18 mouse cellular contexts compared by ENCODE assay signal in the genomic region with DNA sequence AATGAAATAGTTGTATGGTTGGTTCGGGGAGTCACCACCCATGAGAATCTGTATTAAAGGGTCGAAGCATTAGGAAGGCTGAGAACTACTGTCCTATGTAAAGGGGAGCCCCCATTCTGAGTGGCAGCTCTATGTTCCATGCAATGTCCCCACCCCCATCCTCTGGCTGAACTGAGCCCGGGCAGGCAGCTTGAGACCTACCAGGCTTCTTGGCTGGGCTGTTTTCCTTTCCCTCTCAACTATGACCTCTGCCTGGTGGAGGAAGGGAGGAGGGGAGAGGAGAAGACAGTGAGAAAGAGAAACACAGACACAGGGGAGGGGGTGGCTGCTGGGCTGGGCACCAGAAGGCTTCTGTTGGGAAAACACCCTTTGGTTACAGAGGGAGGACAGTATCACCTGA. TPM values are rescaled to one million over a fixed set of nuclear protein-coding genes. Genes with fewer than 3 reads are reported as not detected.
DNase-seq lines count a peak whose midpoint lies in the region; ATAC-seq lines count a peak whose summit lies in the region.
"Had no signal": no experiment of that assay in that cellular context is flagged by ENCODE, and none has a peak within 500 bp of the region (broad histone marks: within the 10 kb centered on the region; RNA-seq: fewer than 3 reads in every experiment).

No protein-coding gene starts in this region.

- peak overlapping the region; percentile 88 for H3K4me2 ChIP-seq in embryonic facial prominence, embryonic 13.5 days
- H3K4me2 ChIP-seq: hindbrain, embryonic 14.5 days; midbrain, embryonic 13.5 days had no signal

- no peak overlapping the region for H3K27ac ChIP-seq in embryonic facial prominence, embryonic 13.5 days
- H3K27ac ChIP-seq: hindbrain, embryonic 14.5 days; liver, embryonic 14.5 days; midbrain, embryonic 13.5 days had no signal

- no peaks in the 10 kb centered on the region for H3K36me3 ChIP-seq in embryonic facial prominence, embryonic 13.5 days
- H3K36me3 ChIP-seq: G1E; midbrain, embryonic 13.5 days had no signal

- H3K27me3 ChIP-seq in embryonic facial prominence, embryonic 13.5 days: peaks cover 47% of the 10 kb centered on the region

- H3K9me3 ChIP-seq in embryonic facial prominence, embryonic 13.5 days: no peaks in the 10 kb centered on the region
- H3K9me3 ChIP-seq: midbrain, embryonic 13.5 days had no signal

- DNase-seq in kidney, postnatal 4 days: peak; percentile 7
- DNase-seq in kidney, adult 8-10 months: no peak
- peak; percentile 68 for DNase-seq in embryo, embryonic 11 days
- DNase-seq in mesoderm, embryonic 11.5 days (ENCODE audit: low read depth, low spot score): peak; percentile 37
- DNase-seq in cerebellum, adult 8-10 months: no peak
- DNase-seq in adrenal gland, postnatal 4 days (ENCODE audit: low spot score in 2 of 2): no peak
- DNase-seq: adrenal gland, postnatal 10 days; cerebellum, adult 9-10 months; heart, adult 18-20 months; kidney, adult 18-20 months; layer of hippocampus, adult 9-11 months; thymus, adult 2 months had no signal

- H3K4me3 ChIP-seq in embryonic facial prominence, embryonic 13.5 days: 0 out of 2 replicates have a peak overlapping the region, but pooled peaks have one; percentile 70
- H3K4me3 ChIP-seq: midbrain, embryonic 13.5 days had no signal

- 47% methylated on average over 3 of the region's 3 CpGs for WGBS in embryonic facial prominence, embryonic 13.5 days

- peaks cover 23% of the 10 kb centered on the region for H3K4me1 ChIP-seq in embryonic facial prominence, embryonic 13.5 days

- ATAC-seq in embryonic facial prominence, embryonic 13.5 days (ENCODE audit: insufficient number of reproducible peaks, insufficient read depth, low FRiP score, low TSS enrichment, low read depth): no peak
- ATAC-seq: forebrain, embryonic 14.5 days; midbrain, embryonic 13.5 days had no signal

- 0 out of 2 replicates have a peak overlapping the region, but pooled peaks have one; percentile 89 for H3K9ac ChIP-seq in embryonic facial prominence, embryonic 13.5 days
- H3K9ac ChIP-seq: hindbrain, embryonic 14.5 days; liver, embryonic 14.5 days; midbrain, embryonic 13.5 days had no signal

RNA-seq across cellular contexts. Expression of a gene that starts 1.9 kb away (rescaled TPM):
- 92.9 and 101 TPM in 2 replicates for polyA plus RNA-seq in embryonic facial prominence, embryonic 13.5 days (2015; fragmentation: Nextera tagmentation; extraction: Ambion mirVana)
- total RNA-seq in adrenal gland, postnatal 4 days (2021): 1 to 10 TPM; 8.0 to 8.7 TPM
- polyA plus RNA-seq: G1E had no signal

Comparison
In these comparisons a context has a peak if more than half of its experiments do, and no peak if none do; other contexts are left out.
1. DNase-seq: peak in kidney, postnatal 4 days (2 of 2), embryo, embryonic 11 days (single experiment) and mesoderm, embryonic 11.5 days (single experiment); none in kidney, adult 8-10 months (0 of 2), cerebellum, adult 8-10 months (single experiment) and adrenal gland, postnatal 4 days (0 of 2).